Mouse (Mus musculus) cerebellum, adult 2 months (tissue): ENCODE results near the gene Mical3.

Experiments
- CTCF ChIP-seq: fragments of 200-500 bp; IDR thresholded peaks from 2 replicates; pipeline ENCODE4 v1.5.1; 2011; ENCODE audit warnings: low read depth, mild to moderate bottlenecking, control low read depth, low read length, moderate library complexity, borderline replicate concordance; ENCODE audit not compliant: insufficient read depth
- POLR2A ChIP-seq: fragments of 200-500 bp; IDR thresholded peaks from 2 replicates; pipeline ENCODE4 v1.6.1; 2011; ENCODE audit warnings: low read length, control low read depth, borderline replicate concordance; ENCODE audit not compliant: insufficient read depth

DNA sequence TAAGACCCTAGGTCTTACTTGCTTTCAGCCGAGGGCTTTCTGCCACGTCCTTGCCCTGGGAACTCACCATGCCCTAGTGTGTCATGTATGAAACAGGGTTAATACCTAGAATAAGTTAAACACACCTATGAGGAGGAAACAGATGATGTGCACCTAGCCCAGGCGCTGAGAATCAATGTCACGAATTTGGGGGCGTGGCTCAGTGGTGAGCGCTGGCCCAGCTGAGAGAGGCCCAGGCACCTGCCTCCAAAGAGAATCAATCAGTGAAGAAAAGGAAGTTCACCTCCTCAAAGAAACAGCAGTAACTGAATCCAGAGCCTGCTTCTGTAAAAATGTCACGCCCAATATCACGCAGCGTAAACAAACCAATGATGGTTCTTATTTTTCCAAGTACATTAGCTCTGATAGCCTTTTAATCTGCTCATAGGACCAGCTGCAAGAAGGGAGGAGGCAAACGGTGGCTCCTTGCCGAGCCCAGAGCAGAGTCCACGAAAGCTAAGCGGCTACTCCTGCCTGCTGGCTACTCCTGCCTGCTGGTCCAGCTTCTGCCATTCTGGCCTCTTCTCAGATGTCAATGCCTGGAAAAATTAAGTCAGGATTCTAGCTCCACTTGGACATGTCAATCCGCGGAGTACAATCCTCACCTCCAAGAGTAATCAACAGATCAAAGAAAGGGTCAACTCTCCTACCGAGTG is 23.9 kb downstream of the Mical3 start:
- TF ChIP-seq POLR2A, result no peak
- no peak for TF ChIP-seq CTCF
